Mouse (Mus musculus) G1E (cell line): ENCODE measurements around the gene Depp1.

ENCODE experiments used
- CTCF ChIP-seq: IDR thresholded peaks from 2 replicates; pipeline ENCODE4 v1.5.1; 2012; ENCODE audit warnings: low read depth, low read length, inconsistent platforms, mixed read lengths
- GATA1 ChIP-seq: IDR thresholded peaks from 2 replicates; pipeline ENCODE4 v1.6.1; 2012; ENCODE audit warnings: borderline replicate concordance, low read length, inconsistent platforms, mixed read lengths
- GATA2 ChIP-seq: IDR thresholded peaks from 2 replicates; pipeline ENCODE4 v1.6.1; 2012; ENCODE audit warnings: low read depth, low read length, inconsistent platforms, borderline replicate concordance
- POLR2AphosphoS5 ChIP-seq: IDR thresholded peaks from 2 replicates; pipeline ENCODE4 v1.6.1; 2012; ENCODE audit warnings: low read depth, low read length, inconsistent platforms; ENCODE audit not compliant: insufficient replicate concordance
- TAL1 ChIP-seq: conservative IDR thresholded peaks from 2 replicates; pipeline ENCODE4 v1.6.1; 2012; ENCODE audit warnings: low read depth, low read length, inconsistent platforms, mixed read lengths

DNA sequence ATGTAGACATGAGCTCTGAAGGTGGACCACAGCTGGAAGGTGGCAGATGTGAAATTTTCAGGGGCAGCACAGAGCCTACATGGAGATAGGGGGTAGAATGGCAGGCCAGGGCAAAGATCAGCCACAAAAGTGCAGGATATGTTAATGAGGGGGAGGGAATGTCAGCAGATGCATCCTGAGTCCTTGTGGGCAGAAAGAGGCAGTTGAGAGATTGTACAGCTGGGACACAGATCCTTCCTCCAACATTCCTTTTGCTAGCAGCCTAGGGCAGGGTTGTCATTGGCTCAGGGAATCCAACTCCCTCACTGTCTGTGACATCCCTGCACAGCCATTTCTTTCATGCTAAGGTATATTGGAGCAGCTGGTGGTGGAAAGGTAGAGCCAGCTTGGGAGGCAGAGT, 50.4 kb downstream of the Depp1 start:
- TF ChIP-seq CTCF = no peak
- TF ChIP-seq TAL1 = no peak
- TF ChIP-seq POLR2AphosphoS5 = no peak
- TF ChIP-seq GATA2 = no peak
- TF ChIP-seq GATA1 = no peak
